Mouse (Mus musculus) heart, adult 2 months (tissue): ENCODE measurements at regions not wholly inside any gene's neighbourhood (a gene's known extent, or its start where the extent isn't known, plus 50 kb on each side); places are given as distances from the start of the nearest gene placed in this dataset.

Experiments used
- CTCF ChIP-seq: fragments of 200-600 bp; IDR thresholded peaks from 2 replicates; pipeline ENCODE4 v1.8.1; 2022; ENCODE audit warnings: antibody characterized with exemption, mild to moderate bottlenecking, moderate library complexity
- EP300 ChIP-seq: fragments of 200-500 bp; IDR thresholded peaks from 2 replicates; pipeline ENCODE4 v1.6.1; 2011; ENCODE audit warnings: low read depth, low read length, control low read depth; ENCODE audit not compliant: insufficient read depth
- POLR2A ChIP-seq: fragments of 200-500 bp; IDR thresholded peaks from 2 replicates; pipeline ENCODE4 v1.6.1; 2011; ENCODE audit warnings: mild to moderate bottlenecking, low read depth, low read length, control low read depth; ENCODE audit not compliant: insufficient read depth

DNA sequence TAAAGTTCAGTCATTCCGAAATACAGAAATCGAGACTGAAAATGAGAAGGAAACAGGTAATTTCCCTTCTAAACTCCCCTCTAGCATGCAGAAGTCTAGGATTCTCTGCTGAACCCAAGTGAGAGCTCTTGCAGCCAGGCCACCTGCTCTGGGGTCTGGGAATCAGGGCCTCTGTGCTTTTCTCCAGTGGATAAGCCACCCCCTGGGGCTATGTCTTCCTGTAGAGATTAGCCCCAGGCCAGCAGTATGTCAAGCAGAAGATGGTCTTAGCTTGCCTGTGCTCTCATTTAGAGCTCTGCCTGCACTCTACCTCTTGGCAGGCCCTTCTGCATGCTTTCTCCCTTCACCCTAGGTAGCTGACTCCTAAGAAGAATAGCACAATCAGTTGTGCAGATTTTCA lies 56.2 kb upstream of the Gramd1b start:
- TF ChIP-seq CTCF (no peak), POLR2A (no peak), EP300 (no peak)
